Mouse (Mus musculus) olfactory bulb, adult 2 months (tissue): ENCODE measurements around the gene Zfp800.

Experiments
- CTCF ChIP-seq: fragments of 200-500 bp; IDR thresholded peaks from 2 replicates; pipeline ENCODE4 v1.5.1; 2012; ENCODE audit warnings: low read depth, mild to moderate bottlenecking, low read length, moderate library complexity; ENCODE audit not compliant: insufficient read depth
- POLR2A ChIP-seq: fragments of 200-500 bp; IDR thresholded peaks from 2 replicates; pipeline ENCODE4 v1.6.1; 2012; ENCODE audit warnings: mild to moderate bottlenecking, low read depth, low read length, moderate library complexity; ENCODE audit not compliant: insufficient read depth

DNA sequence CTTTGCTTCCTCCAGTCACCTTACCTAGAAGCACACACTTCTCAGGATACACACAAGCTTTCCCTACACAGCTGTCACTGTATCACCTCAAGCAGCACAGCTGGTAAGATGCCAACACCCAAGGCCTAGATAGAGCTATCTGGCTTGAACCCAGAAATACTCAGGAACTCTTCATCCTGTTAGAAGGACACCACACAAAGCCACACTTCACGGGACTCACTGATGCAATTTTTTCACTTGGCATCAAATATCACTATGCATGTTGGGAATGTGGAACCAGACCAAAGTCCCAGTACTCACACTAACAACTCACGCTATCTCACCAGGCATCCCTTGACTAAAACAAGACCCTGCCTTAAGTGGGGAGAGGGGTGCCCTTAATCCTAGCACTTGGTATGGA is 21.9 kb upstream of the Zfp800 start:
- no peak for TF ChIP-seq POLR2A
- TF ChIP-seq CTCF, result no peak
